Mouse (Mus musculus): ENCODE measurements around the gene Fras1. TPM values are rescaled to one million over a fixed set of nuclear protein-coding genes. Genes with fewer than 3 reads are reported as not detected.

The Fras1 gene
- polyA plus RNA-seq, 1 experiment from 2014 or later = 71.3 TPM

DNA sequence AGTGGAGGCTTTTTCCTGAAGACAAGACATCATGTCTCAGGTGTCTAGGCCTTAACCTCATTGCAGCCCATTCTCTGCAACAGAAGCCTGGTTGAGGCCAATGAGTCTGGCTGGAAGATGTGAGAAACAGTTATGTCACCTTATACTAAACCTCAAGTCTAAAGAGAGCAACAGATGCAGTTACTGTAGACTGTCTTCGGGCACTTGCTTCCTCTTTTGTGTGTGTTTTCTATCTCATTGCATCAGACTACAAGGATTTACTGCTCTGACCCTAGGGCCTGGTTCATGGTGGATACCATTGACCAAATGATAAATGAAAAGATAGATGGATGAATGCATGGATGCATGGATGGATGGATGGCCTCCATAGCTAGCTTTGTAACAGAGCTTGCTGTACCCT lies 388.3 kb downstream of the Fras1 start:
- no peaks in the 10 kb centered on the region for H3K27me3 ChIP-seq (ENCODE audit: control insufficient read depth, insufficient read depth, low read length)
- no peak overlapping the region for H3K9ac ChIP-seq (ENCODE audit: low read depth, low read length)
- H3K4me1 ChIP-seq (ENCODE audit: control insufficient read depth, insufficient read depth, low read length) = no peaks in the 10 kb centered on the region
- no peaks in the 10 kb centered on the region for H3K9me3 ChIP-seq (ENCODE audit: control insufficient read depth, low read length)
- H3K36me3 ChIP-seq (ENCODE audit: control insufficient read depth, insufficient read depth, low read length) = peaks cover 10% of the 10 kb centered on the region; the same call in 1 of the 2 replicates
- ATAC-seq (ENCODE audit: low FRiP score, low TSS enrichment) = no peak
- H3K4me2 ChIP-seq (replicated peaks; ENCODE audit: low read depth, low read length) = no peak overlapping the region
- WGBS = 94% methylated on average over 1 of the region's 1 CpGs
- no peak overlapping the region for H3K4me3 ChIP-seq (ENCODE audit: low read length)
- no peak overlapping the region for H3K27ac ChIP-seq (ENCODE audit: low read depth, low read length)

DNA sequence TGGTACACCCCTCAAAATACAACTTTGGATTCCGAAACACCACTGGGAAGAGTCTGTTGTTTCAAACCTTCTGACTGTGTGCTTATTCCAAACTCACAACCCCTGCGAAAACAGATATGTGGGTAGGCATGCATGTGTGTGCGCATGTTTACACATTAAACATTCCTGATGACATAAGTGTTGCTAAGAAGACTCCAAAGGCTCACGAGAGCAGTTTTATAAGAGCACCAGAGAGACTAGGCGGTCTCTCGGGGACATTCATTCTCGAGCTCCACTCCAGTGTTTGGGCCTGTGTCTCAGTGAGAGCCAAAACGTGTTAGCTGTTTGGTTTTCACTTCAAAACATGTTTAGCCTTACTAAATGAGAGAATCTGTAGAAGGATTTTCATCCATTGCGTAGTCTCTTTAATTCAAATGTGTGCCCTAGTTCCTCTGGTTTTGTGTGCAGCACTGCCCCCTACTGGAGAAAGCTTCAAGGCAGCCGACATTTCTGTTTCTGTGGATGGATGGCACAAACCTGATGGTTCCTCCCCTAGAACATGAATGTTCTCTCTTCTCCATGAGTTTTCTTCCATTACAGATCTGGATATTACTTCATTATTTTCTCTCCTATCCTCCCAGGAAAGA lies 395.2 kb downstream of the Fras1 start:
- Histone ChIP-seq H3K4me1 (ENCODE audit: control insufficient read depth, insufficient read depth, low read length) (no peaks in the 10 kb centered on the region), H3K36me3 (ENCODE audit: control insufficient read depth, insufficient read depth, low read length) (peaks cover 10% of the 10 kb centered on the region; the same call in 1 of the 2 replicates), H3K4me2 (replicated peaks; ENCODE audit: low read depth, low read length) (no peak overlapping the region), H3K9me3 (ENCODE audit: control insufficient read depth, low read length) (no peaks in the 10 kb centered on the region), H3K9ac (ENCODE audit: low read depth, low read length) (no peak overlapping the region), H3K4me3 (ENCODE audit: low read length) (no peak overlapping the region), H3K27ac (ENCODE audit: low read depth, low read length) (no peak overlapping the region), H3K27me3 (ENCODE audit: control insufficient read depth, insufficient read depth, low read length) (no peaks in the 10 kb centered on the region)
- ATAC-seq (ENCODE audit: low FRiP score, low TSS enrichment) = no peak
- 69% methylated on average over 10 of the region's 10 CpGs for whole genome bisulfite sequencing

DNA sequence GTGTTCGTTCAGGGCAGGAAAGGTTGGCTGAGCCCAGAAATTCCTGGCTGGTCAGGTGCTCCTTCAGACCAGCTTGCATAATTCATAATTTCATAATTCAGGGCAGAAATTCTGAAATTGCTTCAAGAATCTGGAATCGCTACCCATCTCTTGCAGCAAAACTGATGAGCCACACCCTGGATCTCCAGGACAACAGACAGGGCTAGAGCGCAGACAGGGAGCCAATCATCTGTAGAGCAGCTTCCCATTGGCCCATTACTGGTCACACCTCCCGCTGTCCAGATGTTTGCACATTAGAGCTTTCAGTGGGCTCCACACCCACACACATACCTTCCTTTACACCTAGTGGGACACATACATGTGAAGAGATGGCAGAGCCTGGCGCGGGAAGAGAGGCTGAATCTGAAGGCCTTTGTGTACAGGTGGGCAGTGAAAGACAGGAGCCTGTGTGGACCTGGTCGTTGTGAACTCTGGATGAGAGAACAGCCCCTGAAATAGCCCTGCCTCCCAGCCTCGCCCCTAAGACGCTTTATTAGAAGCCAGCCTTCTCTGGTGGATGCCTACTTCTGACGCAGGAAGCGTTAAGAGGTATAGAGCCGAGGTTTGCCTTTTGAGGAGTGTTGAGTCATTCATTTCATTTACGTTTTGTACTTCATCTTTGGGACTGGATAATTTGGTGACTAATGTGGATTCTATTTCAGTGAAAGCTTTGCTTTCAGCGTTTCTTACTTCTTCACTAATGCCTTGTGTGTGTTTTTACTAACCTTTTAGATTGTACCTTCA lies 409.9 kb downstream of the Fras1 start:
- whole genome bisulfite sequencing = 83% methylated on average over 14 of the region's 14 CpGs
- no peak overlapping the region for H3K27ac ChIP-seq (ENCODE audit: low read depth, low read length)
- H3K27me3 ChIP-seq (ENCODE audit: control insufficient read depth, insufficient read depth, low read length) = no peaks in the 10 kb centered on the region
- no peak overlapping the region for H3K9ac ChIP-seq (ENCODE audit: low read depth, low read length)
- no peak overlapping the region for H3K4me2 ChIP-seq (replicated peaks; ENCODE audit: low read depth, low read length)
- no peak overlapping the region for H3K4me3 ChIP-seq (ENCODE audit: low read length)
- no peaks in the 10 kb centered on the region for H3K9me3 ChIP-seq (ENCODE audit: control insufficient read depth, low read length)
- peaks cover 21% of the 10 kb centered on the region for H3K36me3 ChIP-seq (ENCODE audit: control insufficient read depth, insufficient read depth, low read length)
- no peak for ATAC-seq (ENCODE audit: low FRiP score, low TSS enrichment)
- no peaks in the 10 kb centered on the region for H3K4me1 ChIP-seq (ENCODE audit: control insufficient read depth, insufficient read depth, low read length)

DNA sequence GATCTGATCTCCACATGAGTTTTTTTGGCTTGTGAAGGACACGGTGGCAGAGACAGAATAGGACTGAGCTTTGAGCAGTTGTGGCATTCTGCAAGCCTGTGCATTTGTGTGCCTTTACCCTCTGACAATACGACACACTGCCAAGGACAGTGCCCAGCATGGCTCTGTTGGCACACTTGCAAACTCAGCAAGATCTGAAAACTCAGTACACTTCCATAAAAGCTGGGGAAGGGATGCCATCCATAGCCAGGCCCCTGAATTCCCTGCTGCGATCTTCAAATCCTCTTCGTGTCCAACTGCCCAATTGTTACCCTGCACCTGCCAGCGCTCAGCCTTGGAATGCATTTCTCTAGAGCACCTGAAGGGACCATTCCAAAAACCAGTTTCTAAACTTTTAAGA lies 411.3 kb downstream of the Fras1 start:
- Histone ChIP-seq H3K4me2 (replicated peaks; ENCODE audit: low read depth, low read length) (no peak overlapping the region), H3K9me3 (ENCODE audit: control insufficient read depth, low read length) (no peaks in the 10 kb centered on the region), H3K27me3 (ENCODE audit: control insufficient read depth, insufficient read depth, low read length) (no peaks in the 10 kb centered on the region), H3K9ac (ENCODE audit: low read depth, low read length) (no peak overlapping the region), H3K4me1 (ENCODE audit: control insufficient read depth, insufficient read depth, low read length) (no peaks in the 10 kb centered on the region), H3K4me3 (ENCODE audit: low read length) (no peak overlapping the region), H3K36me3 (ENCODE audit: control insufficient read depth, insufficient read depth, low read length) (peaks cover 13% of the 10 kb centered on the region), H3K27ac (ENCODE audit: low read depth, low read length) (no peak overlapping the region)
- ATAC-seq (ENCODE audit: low FRiP score, low TSS enrichment) = no peak
- 95% methylated on average over 5 of the region's 5 CpGs for WGBS

DNA sequence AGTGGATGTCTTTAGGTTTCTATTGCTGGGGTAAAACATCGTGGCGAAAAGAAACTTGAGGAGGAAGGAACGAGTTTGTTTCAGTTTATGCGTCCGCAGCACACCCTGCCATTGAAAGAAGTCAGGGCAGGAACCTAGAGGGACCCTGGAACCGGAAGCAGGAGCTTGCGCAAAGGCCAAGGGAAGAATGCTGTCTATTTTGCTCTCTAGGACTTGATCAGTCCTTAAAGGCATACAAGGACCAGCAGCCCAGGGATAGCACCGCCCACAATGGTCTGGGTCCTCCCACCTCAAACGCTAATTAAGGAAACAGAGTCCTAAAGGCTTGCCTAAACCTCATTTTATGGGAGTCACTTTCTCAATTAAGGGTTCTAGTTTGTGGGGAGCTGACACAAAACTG lies 418.7 kb downstream of the Fras1 start:
- Histone ChIP-seq H3K4me1 (ENCODE audit: control insufficient read depth, insufficient read depth, low read length) (0 out of 2 replicates have a peak, but pooled peaks cover 15% of the 10 kb centered on the region), H3K36me3 (ENCODE audit: control insufficient read depth, insufficient read depth, low read length) (no peaks in the 10 kb centered on the region), H3K27ac (ENCODE audit: low read depth, low read length) (no peak overlapping the region), H3K4me3 (ENCODE audit: low read length) (no peak overlapping the region; the same call in 1 of the 2 replicates), H3K4me2 (replicated peaks; ENCODE audit: low read depth, low read length) (peak overlapping the region; percentile 81), H3K27me3 (ENCODE audit: control insufficient read depth, insufficient read depth, low read length) (no peaks in the 10 kb centered on the region), H3K9ac (ENCODE audit: low read depth, low read length) (no peak overlapping the region), H3K9me3 (ENCODE audit: control insufficient read depth, low read length) (no peaks in the 10 kb centered on the region)
- 0 out of 2 replicates have a peak, but pooled peaks have one; percentile 16 for ATAC-seq (ENCODE audit: low FRiP score, low TSS enrichment)
- 48% methylated on average over 9 of the region's 9 CpGs for WGBS

DNA sequence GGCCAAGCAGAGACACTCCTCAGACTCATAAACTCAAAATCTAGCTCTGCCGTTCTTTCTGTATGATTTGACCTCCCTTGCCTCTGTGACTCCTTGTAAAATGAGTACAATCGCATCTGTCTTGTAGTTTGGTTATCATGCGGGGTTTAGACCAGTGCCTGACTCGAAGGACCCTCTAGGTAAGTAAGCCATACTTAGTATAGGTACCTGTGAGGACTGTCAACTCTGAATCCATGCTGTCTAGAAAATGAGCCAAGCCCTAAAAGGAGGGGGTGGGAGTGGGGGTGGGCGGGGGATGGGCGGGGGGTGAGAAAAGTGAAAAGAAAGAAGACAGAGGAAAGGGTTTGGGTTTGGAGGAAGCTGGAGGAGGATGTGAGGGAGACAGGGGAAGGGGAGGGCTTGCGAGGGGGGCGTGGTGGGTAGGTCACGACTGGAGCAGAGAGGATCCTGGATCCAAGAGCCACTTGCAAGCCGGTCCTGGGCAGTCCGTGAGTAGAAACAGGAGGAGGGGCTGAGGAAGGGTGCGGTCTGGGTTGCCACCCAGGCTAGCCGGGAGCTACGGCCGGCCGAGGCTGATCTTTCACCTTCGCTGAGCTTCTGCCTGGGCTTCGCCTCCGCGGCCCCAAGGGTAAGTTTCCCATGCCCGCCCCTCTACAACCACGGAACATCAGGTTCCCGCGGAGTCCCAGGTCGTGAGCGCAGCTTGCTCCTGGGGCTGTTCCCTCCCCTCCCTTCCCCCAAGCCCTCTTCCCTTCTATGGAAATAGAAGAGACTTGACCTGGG lies 419.4 kb downstream of the Fras1 start, which contains the start of gene Anxa3:
Gene Anxa3, plus strand, starts transcription at position 404 of the 783 bp plus-strand sequence.
- H3K9ac ChIP-seq (ENCODE audit: low read depth, low read length) = peak within 1 kb of the TSS; percentile 58
- no peak within 1 kb of the TSS for H3K27ac ChIP-seq (ENCODE audit: low read depth, low read length)
- WGBS = 10% methylated on average over 26 of the region's 26 CpGs
- H3K9me3 ChIP-seq (ENCODE audit: control insufficient read depth, low read length) = no peaks in the 10 kb centered on the region
- H3K4me2 ChIP-seq (replicated peaks; ENCODE audit: low read depth, low read length) = peak within 1 kb of the TSS; percentile 81
- no peaks in the 10 kb centered on the region for H3K36me3 ChIP-seq (ENCODE audit: control insufficient read depth, insufficient read depth, low read length)
- 0 out of 2 replicates have a peak, but pooled peaks cover 15% of the 10 kb centered on the region for H3K4me1 ChIP-seq (ENCODE audit: control insufficient read depth, insufficient read depth, low read length)
- no peaks in the 10 kb centered on the region for H3K27me3 ChIP-seq (ENCODE audit: control insufficient read depth, insufficient read depth, low read length)
- ATAC-seq (ENCODE audit: low FRiP score, low TSS enrichment) = peak; percentile 93
- peak within 1 kb of the TSS; percentile 46 for H3K4me3 ChIP-seq (ENCODE audit: low read length)

DNA sequence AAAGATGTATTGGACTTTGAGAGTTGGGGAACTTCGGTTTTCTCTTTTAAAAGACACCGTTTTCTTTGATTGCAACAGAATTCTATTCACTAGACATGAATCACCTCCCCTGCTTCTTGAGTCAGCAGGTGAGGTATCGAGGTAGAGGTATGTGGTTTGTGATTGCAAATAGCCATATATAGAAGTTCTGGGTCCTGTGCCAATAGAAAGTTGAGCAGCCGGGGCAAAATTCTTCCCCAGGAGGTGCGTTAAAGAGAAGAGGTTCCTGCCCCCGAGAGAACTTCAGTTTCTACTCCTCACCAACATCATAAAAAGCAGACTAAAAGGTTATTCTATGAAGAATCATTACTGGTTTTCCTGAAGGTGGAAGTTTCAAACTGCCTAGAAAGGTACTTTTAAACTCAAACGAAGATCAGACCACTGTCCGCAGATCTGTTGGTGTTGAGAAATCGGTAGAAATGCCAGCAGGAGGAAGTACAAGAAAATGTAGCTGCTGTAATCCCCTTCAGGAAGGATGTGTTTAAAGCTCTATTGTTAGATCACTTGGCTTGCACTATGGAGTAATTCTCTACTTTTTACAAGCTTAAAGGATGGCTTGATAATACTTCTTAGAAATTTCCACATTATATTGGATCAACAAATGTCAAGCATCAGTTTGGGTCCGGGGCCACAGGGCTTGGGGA lies 420.3 kb downstream of the Fras1 start:
- no peaks in the 10 kb centered on the region for H3K9me3 ChIP-seq (ENCODE audit: control insufficient read depth, low read length)
- H3K4me2 ChIP-seq (replicated peaks; ENCODE audit: low read depth, low read length) = peak overlapping the region; percentile 81
- ATAC-seq (ENCODE audit: low FRiP score, low TSS enrichment) = no peak
- no peaks in the 10 kb centered on the region for H3K27me3 ChIP-seq (ENCODE audit: control insufficient read depth, insufficient read depth, low read length)
- H3K4me3 ChIP-seq (ENCODE audit: low read length) = peak overlapping the region; percentile 46
- peak overlapping the region; percentile 58 for H3K9ac ChIP-seq (ENCODE audit: low read depth, low read length)
- 38% methylated on average over 10 of the region's 10 CpGs for WGBS
- no peaks in the 10 kb centered on the region for H3K36me3 ChIP-seq (ENCODE audit: control insufficient read depth, insufficient read depth, low read length)
- 0 out of 2 replicates have a peak, but pooled peaks cover 15% of the 10 kb centered on the region for H3K4me1 ChIP-seq (ENCODE audit: control insufficient read depth, insufficient read depth, low read length)
- H3K27ac ChIP-seq (ENCODE audit: low read depth, low read length) = no peak overlapping the region

DNA sequence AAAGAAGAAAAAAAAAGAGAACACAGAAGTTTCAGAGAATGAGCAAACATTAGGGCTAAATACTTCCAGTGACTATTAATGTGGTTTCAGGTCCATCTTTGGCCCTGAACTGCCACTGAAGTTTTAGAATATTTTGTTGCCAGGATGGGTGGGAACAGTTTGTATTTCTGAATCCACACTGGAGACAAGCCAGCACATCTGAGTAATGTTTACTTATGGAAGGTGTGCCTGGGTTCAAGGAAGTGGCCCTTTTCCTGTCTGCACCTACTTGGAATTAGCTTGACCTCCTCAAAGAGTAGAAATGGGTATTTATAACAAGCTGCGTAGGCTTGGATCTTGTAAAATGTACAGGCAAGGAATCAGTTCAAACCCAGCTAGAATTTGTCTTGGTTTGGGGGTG lies 422.0 kb downstream of the Fras1 start:
- H3K27ac ChIP-seq (ENCODE audit: low read depth, low read length) = no peak overlapping the region
- no peaks in the 10 kb centered on the region for H3K27me3 ChIP-seq (ENCODE audit: control insufficient read depth, insufficient read depth, low read length)
- H3K4me1 ChIP-seq (ENCODE audit: control insufficient read depth, insufficient read depth, low read length) = 0 out of 2 replicates have a peak, but pooled peaks cover 15% of the 10 kb centered on the region
- no peak overlapping the region for H3K9ac ChIP-seq (ENCODE audit: low read depth, low read length)
- no peaks in the 10 kb centered on the region for H3K9me3 ChIP-seq (ENCODE audit: control insufficient read depth, low read length)
- no peak for ATAC-seq (ENCODE audit: low FRiP score, low TSS enrichment)
- WGBS = 90% methylated on average over 1 of the region's 1 CpGs
- H3K4me2 ChIP-seq (replicated peaks; ENCODE audit: low read depth, low read length) = no peak overlapping the region
- H3K36me3 ChIP-seq (ENCODE audit: control insufficient read depth, insufficient read depth, low read length) = no peaks in the 10 kb centered on the region
- no peak overlapping the region for H3K4me3 ChIP-seq (ENCODE audit: low read length)
